Mouse (Mus musculus): ENCODE results near the gene 9930104L06Rik.

- TF ChIP-seq CTCF (conservative IDR thresholded peaks at IDR 0.05; ENCODE audit: insufficient read depth, insufficient read length, low read depth, low read length) (no peak), POLR2A (IDR thresholded peaks at IDR 0.05; ENCODE audit: low read depth, low read length) (no peak)
Observed at GRCm38 (mm10) chr4:124905417-124905816, 31.4 kb upstream of the 9930104L06Rik start.
